Mouse (Mus musculus) hindbrain, embryonic 16.5 days (tissue): ENCODE data around the gene Nrros. TPM values are rescaled to one million over a fixed set of nuclear protein-coding genes. Genes with fewer than 3 reads are reported as not detected.
A peak's percentile ranks its signal among the peaks of the same experiment; 100 is the strongest.

Source experiments
- ATAC-seq: fragments of 200-750 bp; cut with Nextera tagmentation; 2 replicates; pipeline ENCODE4 v1.8.0; 2017; ENCODE audit warnings: moderate TSS enrichment, moderate library complexity
- H3K27ac ChIP-seq: fragments of 300-500 bp; sonication (generic); 2 replicates; pipeline ENCODE4 v1.5.1; 2014; ENCODE audit warnings: low read depth, mild to moderate bottlenecking, control low read depth, low read length, moderate library complexity
- H3K27me3 ChIP-seq: fragments of 300-500 bp; sonication (generic); replicated peaks from 2 replicates; pipeline ENCODE4 v1.6.1; 2014; ENCODE audit warnings: low read length; ENCODE audit not compliant: control insufficient read depth, insufficient read depth
- H3K36me3 ChIP-seq: fragments of 300-500 bp; sonication (generic); 2 replicates; pipeline ENCODE4 v1.6.1; 2014; ENCODE audit warnings: mild to moderate bottlenecking, low read length, moderate library complexity, mixed read lengths; ENCODE audit not compliant: control insufficient read depth, insufficient read depth
- H3K4me1 ChIP-seq: fragments of 300-500 bp; sonication (generic); 2 replicates; pipeline ENCODE4 v1.6.1; 2014; ENCODE audit warnings: low read depth, low read length; ENCODE audit not compliant: control insufficient read depth, insufficient read depth
- H3K4me2 ChIP-seq: fragments of 300-500 bp; sonication (generic); 2 replicates; pipeline ENCODE4 v1.6.1; 2014; ENCODE audit warnings: mild to moderate bottlenecking, low read length, control low read depth, moderate library complexity
- H3K4me3 ChIP-seq: fragments of 300-500 bp; sonication (generic); 2 replicates; pipeline ENCODE4 v1.5.1; 2014; ENCODE audit warnings: mild to moderate bottlenecking, low read length, control low read depth, moderate library complexity
- H3K9ac ChIP-seq: fragments of 300-500 bp; sonication (generic); 2 replicates; pipeline ENCODE4 v1.6.1; 2014; ENCODE audit warnings: low read depth, mild to moderate bottlenecking, control low read depth, low read length, moderate library complexity
- H3K9me3 ChIP-seq: fragments of 300-500 bp; sonication (generic); 2 replicates; pipeline ENCODE4 v1.6.1; 2014; ENCODE audit warnings: mild to moderate bottlenecking, low read length, moderate library complexity; ENCODE audit not compliant: control insufficient read depth
- WGBS: fragments of 180-500 bp; shearing (Covaris S2); extraction: QIAGEN DNeasy Blood & Tissue Kit; methylation state at CpG from one replicate; pipeline ENCODE4 v1.1.7; 2014; 5-methylcytosine and 5-hydroxymethylcytosine counted together
- polyA plus RNA-seq: library from polyadenylated mRNA; unstranded; fragments of >200 nt; fragmentation: Nextera tagmentation; extraction: Ambion mirVana; gene quantifications from 2 replicates; pipeline ENCODE4 v1.2.1, GENCODE M21; 2015

The Nrros gene
- polyA plus RNA-seq, 1 experiment from 2014 or later = 7.7 TPM

GRCm38 (mm10) chr16:32125364-32125763 is 40.0 kb downstream of the Nrros start:
- no peak overlapping the region for H3K27ac ChIP-seq
- no peak overlapping the region for H3K4me2 ChIP-seq
- H3K9me3 ChIP-seq = no peaks in the 10 kb centered on the region
- H3K27me3 ChIP-seq = no peaks in the 10 kb centered on the region
- WGBS = 97% methylated on average over 3 of the region's 3 CpGs
- H3K4me1 ChIP-seq = no peaks in the 10 kb centered on the region
- H3K4me3 ChIP-seq = no peak overlapping the region
- ATAC-seq = no peak
- no peaks in the 10 kb centered on the region for H3K36me3 ChIP-seq
- no peak overlapping the region for H3K9ac ChIP-seq

DNA sequence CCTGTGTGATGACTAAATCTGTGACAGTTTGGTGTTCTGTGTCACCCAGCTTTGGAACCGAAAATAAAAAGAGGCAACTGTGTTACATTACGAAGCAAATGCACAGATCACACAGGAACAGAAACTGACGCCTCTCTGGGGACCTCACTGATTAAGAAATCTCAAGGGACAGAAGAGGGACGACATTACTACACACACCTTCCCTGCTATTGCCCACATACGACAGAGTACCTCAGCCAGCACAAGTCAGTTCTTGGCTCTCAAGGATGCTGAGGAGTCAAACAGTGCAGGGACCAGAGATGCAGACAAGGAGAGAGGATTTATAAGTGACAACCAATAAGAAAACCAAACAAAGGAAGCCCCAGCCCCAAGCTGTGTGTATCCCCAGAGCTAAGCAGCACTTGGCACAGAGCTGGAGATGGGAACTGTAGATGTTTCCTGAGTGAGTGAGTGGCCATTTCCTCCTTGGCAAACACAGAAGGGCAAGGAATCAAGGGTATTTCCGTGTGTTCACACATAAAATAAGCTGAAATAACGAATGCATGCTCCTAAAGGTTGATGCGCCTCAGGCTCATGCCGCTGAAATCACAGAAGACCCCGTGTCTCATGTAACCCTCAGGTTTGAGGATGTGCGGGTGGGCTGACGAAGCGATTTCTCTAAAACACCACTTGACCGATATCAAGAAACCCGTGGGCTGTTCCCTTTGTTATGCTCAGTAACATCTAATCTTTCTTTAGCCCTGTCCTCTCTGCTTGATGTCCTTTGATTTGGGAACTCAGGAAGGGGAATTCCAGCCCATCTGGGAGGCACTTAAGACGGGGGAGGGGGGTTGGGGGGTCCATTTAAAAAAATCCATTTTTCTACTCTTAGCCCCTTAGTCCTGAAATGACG is 40.7 kb downstream of the Nrros start:
- Histone ChIP-seq H3K4me1 (no peaks in the 10 kb centered on the region), H3K27ac (no peak overlapping the region), H3K4me2 (no peak overlapping the region), H3K4me3 (no peak overlapping the region), H3K9ac (no peak overlapping the region), H3K36me3 (no peaks in the 10 kb centered on the region), H3K27me3 (no peaks in the 10 kb centered on the region), H3K9me3 (no peaks in the 10 kb centered on the region)
- WGBS = 72% methylated on average over 17 of the region's 17 CpGs
- ATAC-seq = no peak

DNA sequence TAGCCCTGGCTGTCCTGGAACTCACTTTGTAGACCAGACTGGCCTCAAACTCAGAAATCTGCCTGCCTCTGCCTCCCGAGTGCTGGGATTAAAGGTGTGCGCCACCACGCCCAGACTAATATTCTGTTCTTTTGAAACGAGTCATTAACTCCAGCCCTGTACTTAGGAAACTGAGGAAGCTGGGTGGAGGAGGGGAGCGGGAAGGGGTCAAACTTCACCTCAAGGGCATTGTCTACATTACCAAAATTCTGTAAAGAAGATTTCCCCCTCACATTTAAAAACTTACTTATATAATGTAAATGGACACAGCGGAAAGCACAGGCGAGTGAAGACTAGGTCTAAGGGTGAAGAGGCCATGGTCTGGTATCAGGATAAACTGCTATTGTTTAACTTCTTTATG is 41.4 kb downstream of the Nrros start:
- H3K36me3 ChIP-seq = no peaks in the 10 kb centered on the region
- 88% methylated on average over 7 of the region's 7 CpGs for WGBS
- no peaks in the 10 kb centered on the region for H3K27me3 ChIP-seq
- no peak overlapping the region for H3K27ac ChIP-seq
- no peaks in the 10 kb centered on the region for H3K4me1 ChIP-seq
- no peak overlapping the region for H3K4me3 ChIP-seq
- H3K4me2 ChIP-seq = no peak overlapping the region
- H3K9me3 ChIP-seq = no peaks in the 10 kb centered on the region
- H3K9ac ChIP-seq = no peak overlapping the region
- no peak for ATAC-seq

GRCm38 (mm10) chr16:32120454-32120853 is 44.9 kb downstream of the Nrros start:
- no peaks in the 10 kb centered on the region for H3K9me3 ChIP-seq
- no peak overlapping the region for H3K4me2 ChIP-seq
- no peaks in the 10 kb centered on the region for H3K36me3 ChIP-seq
- no peak overlapping the region for H3K4me3 ChIP-seq
- H3K27me3 ChIP-seq = no peaks in the 10 kb centered on the region; the same call in 1 of the 2 replicates
- H3K4me1 ChIP-seq = no peaks in the 10 kb centered on the region
- WGBS = 79% methylated on average over 3 of the region's 3 CpGs
- no peak for ATAC-seq
- H3K27ac ChIP-seq = no peak overlapping the region
- no peak overlapping the region for H3K9ac ChIP-seq

GRCm38 (mm10) chr16:32116186-32116585 is 49.2 kb downstream of the Nrros start:
- H3K9me3 ChIP-seq = no peaks in the 10 kb centered on the region
- no peak for ATAC-seq
- H3K4me3 ChIP-seq = no peak overlapping the region
- H3K4me1 ChIP-seq = no peaks in the 10 kb centered on the region
- H3K27me3 ChIP-seq = no peaks in the 10 kb centered on the region; the same call in 1 of the 2 replicates
- no peaks in the 10 kb centered on the region for H3K36me3 ChIP-seq
- no peak overlapping the region for H3K4me2 ChIP-seq
- no peak overlapping the region for H3K9ac ChIP-seq
- H3K27ac ChIP-seq = no peak overlapping the region
- WGBS = 68% methylated on average over 5 of the region's 5 CpGs

- Histone ChIP-seq H3K4me3 (no peak overlapping the region), H3K9ac (no peak overlapping the region), H3K4me2 (no peak overlapping the region), H3K4me1 (no peaks in the 10 kb centered on the region), H3K27ac (no peak overlapping the region), H3K36me3 (no peaks in the 10 kb centered on the region), H3K9me3 (no peaks in the 10 kb centered on the region), H3K27me3 (no peaks in the 10 kb centered on the region; the same call in 1 of the 2 replicates)
- WGBS = 78% methylated on average over 6 of the region's 6 CpGs
- ATAC-seq = no peak
Observed at GRCm38 (mm10) chr16:32115781-32116180, 49.6 kb downstream of the Nrros start.

DNA sequence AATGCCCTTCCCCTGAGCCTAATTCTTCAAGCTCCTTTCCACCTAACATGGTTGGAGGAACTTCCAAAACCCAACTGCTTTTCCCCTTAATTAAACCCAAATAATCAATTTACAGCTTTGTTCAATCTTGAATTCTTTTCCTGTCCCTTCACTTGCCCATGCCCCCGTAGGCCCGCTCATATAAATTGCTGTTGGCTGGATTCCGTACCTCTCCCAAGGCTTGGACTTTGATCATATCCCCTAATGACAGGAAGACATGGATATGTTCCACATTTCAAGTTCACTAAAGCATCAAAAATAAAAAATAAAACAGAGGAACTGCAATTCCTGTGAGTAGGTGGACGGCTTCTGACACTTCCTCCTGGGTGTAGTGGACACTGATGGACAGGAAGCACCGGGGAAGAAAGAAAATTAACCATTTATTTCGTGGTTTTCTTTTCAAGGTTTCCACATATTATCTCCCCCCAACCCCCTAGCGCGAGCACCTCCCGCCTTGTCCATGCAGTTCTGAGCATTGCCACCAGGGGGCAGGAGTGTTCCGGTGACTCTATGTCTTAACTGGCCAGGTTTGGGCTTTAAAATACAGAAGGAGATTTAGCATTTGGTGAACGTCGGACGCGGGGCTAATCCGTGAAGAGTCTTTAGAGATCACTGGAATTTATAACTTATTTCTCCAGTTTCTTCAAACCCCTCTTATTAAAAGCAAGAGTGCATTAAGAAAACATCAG is 50.3 kb downstream of the Nrros start:
- Histone ChIP-seq H3K9ac (no peak overlapping the region), H3K36me3 (no peaks in the 10 kb centered on the region), H3K27me3 (no peaks in the 10 kb centered on the region; the same call in 1 of the 2 replicates), H3K4me2 (0 out of 2 replicates have a peak overlapping the region, but pooled peaks have one; percentile 16), H3K4me3 (no peak overlapping the region), H3K27ac (no peak overlapping the region), H3K9me3 (no peaks in the 10 kb centered on the region), H3K4me1 (no peaks in the 10 kb centered on the region)
- WGBS = 18% methylated on average over 15 of the region's 15 CpGs
- no peak for ATAC-seq

GRCm38 (mm10) chr16:32114406-32114805 is 51.0 kb downstream of the Nrros start:
- H3K4me3 ChIP-seq = no peak overlapping the region
- WGBS = 85% methylated on average over 10 of the region's 10 CpGs
- H3K36me3 ChIP-seq = 0 out of 2 replicates have a peak, but pooled peaks cover 2% of the 10 kb centered on the region
- H3K9me3 ChIP-seq = no peaks in the 10 kb centered on the region
- no peaks in the 10 kb centered on the region; the same call in 1 of the 2 replicates for H3K27me3 ChIP-seq
- no peak for ATAC-seq
- no peak overlapping the region for H3K9ac ChIP-seq
- no peak overlapping the region for H3K4me2 ChIP-seq
- H3K27ac ChIP-seq = no peak overlapping the region
- H3K4me1 ChIP-seq = no peaks in the 10 kb centered on the region
